Mouse (Mus musculus) intestine, embryonic 14.5 days (tissue): ENCODE data around the gene Prkce. TPM values are rescaled to one million over a fixed set of nuclear protein-coding genes. Genes with fewer than 3 reads are reported as not detected.

Experiments used
- ATAC-seq: fragments of 200-750 bp; cut with Nextera tagmentation; replicated peaks from 2 replicates; pipeline ENCODE4 v1.8.0; 2017; ENCODE audit warnings: low read depth, moderate number of reproducible peaks, moderate TSS enrichment, moderate library complexity; ENCODE audit not compliant: low FRiP score, low TSS enrichment
- DNase-seq: peaks from one replicate; pipeline ENCODE4 v3.0.0-alpha.2; 2018; ENCODE audit warnings: low spot score
- H3K27ac ChIP-seq: fragments of 300-500 bp; sonication (generic); 2 replicates; pipeline ENCODE4 v1.5.1; 2014; ENCODE audit warnings: low read depth, mild to moderate bottlenecking, control low read depth
- H3K27me3 ChIP-seq: fragments of 300-500 bp; sonication (generic); replicated peaks from 2 replicates; pipeline ENCODE4 v1.6.1; 2014; ENCODE audit warnings: low read length, control low read depth; ENCODE audit not compliant: control insufficient read depth, insufficient read depth
- H3K36me3 ChIP-seq: fragments of 300-500 bp; sonication (generic); 2 replicates; pipeline ENCODE4 v1.6.1; 2014; ENCODE audit warnings: low read length, control low read depth; ENCODE audit not compliant: control insufficient read depth, insufficient read depth
- H3K4me1 ChIP-seq: fragments of 300-500 bp; sonication (generic); replicated peaks from 2 replicates; pipeline ENCODE4 v1.6.1; 2014; ENCODE audit warnings: low read length, control low read depth, mixed read lengths; ENCODE audit not compliant: control insufficient read depth, insufficient read depth
- H3K4me2 ChIP-seq: fragments of 300-500 bp; sonication (generic); 2 replicates; pipeline ENCODE4 v1.6.1; 2014; ENCODE audit warnings: low read length
- H3K4me3 ChIP-seq: fragments of 300-500 bp; sonication (generic); 2 replicates; pipeline ENCODE4 v1.5.1; 2014; ENCODE audit warnings: low read depth, low read length, control low read depth, mixed read lengths
- H3K9ac ChIP-seq: fragments of 300-500 bp; sonication (generic); 2 replicates; pipeline ENCODE4 v1.6.1; 2014; ENCODE audit warnings: mild to moderate bottlenecking, low read length
- H3K9me3 ChIP-seq: fragments of 300-500 bp; sonication (generic); 2 replicates; pipeline ENCODE4 v1.6.1; 2016; ENCODE audit warnings: low read length, control low read depth; ENCODE audit not compliant: control insufficient read depth
- WGBS: fragments of 180-500 bp; shearing (Covaris S2); extraction: QIAGEN DNeasy Blood & Tissue Kit; methylation state at CpG from one replicate; pipeline ENCODE4 v1.1.7; 2014; 5-methylcytosine and 5-hydroxymethylcytosine counted together
- polyA plus RNA-seq: library from polyadenylated mRNA; unstranded; fragments of >200 nt; fragmentation: Nextera tagmentation; extraction: Ambion mirVana; gene quantifications from 2 replicates; pipeline ENCODE4 v1.2.1, GENCODE M21; 2014

Gene Prkce
- polyA plus RNA-seq, 1 experiment from 2014 or later = 7.5 TPM

GRCm38 (mm10) chr17:86663471-86663870 is 495.9 kb downstream of the Prkce start:
- no peak for ATAC-seq
- Histone ChIP-seq H3K27me3 (no peaks in the 10 kb centered on the region), H3K4me2 (no peak overlapping the region), H3K36me3 (no peaks in the 10 kb centered on the region), H3K9ac (no peak overlapping the region), H3K4me1 (no peaks in the 10 kb centered on the region), H3K9me3 (no peaks in the 10 kb centered on the region), H3K4me3 (no peak overlapping the region), H3K27ac (no peak overlapping the region)
- DNase-seq = no peak
- WGBS = 81% methylated on average over 4 of the region's 4 CpGs

GRCm38 (mm10) chr17:86667836-86668600 is 500.4 kb downstream of the Prkce start:
- no peak for ATAC-seq
- Histone ChIP-seq H3K9me3 (no peaks in the 10 kb centered on the region), H3K4me1 (no peaks in the 10 kb centered on the region; the same call in 1 of the 2 replicates), H3K27ac (no peak overlapping the region), H3K4me3 (no peak overlapping the region), H3K9ac (no peak overlapping the region), H3K27me3 (no peaks in the 10 kb centered on the region), H3K4me2 (no peak overlapping the region), H3K36me3 (no peaks in the 10 kb centered on the region)
- 84% methylated on average over 8 of the region's 8 CpGs for WGBS
- no peak for DNase-seq

- no peaks in the 10 kb centered on the region for H3K27me3 ChIP-seq
- H3K4me3 ChIP-seq = no peak overlapping the region
- no peak overlapping the region for H3K27ac ChIP-seq
- no peak overlapping the region for H3K9ac ChIP-seq
- H3K36me3 ChIP-seq = no peaks in the 10 kb centered on the region
- H3K4me2 ChIP-seq = no peak overlapping the region
- WGBS = 84% methylated on average over 13 of the region's 13 CpGs
- no peaks in the 10 kb centered on the region; the same call in 1 of the 2 replicates for H3K4me1 ChIP-seq
- no peaks in the 10 kb centered on the region for H3K9me3 ChIP-seq
- ATAC-seq = no peak
- no peak for DNase-seq
These were observed 502.2 kb downstream of the Prkce start for GRCm38 (mm10) chr17:86669641-86670373.

- ATAC-seq (no peak), DNase-seq (no peak)
- H3K4me3 ChIP-seq = no peak overlapping the region
- no peaks in the 10 kb centered on the region for H3K36me3 ChIP-seq
- H3K9ac ChIP-seq = no peak overlapping the region
- no peak overlapping the region for H3K27ac ChIP-seq
- 25% methylated on average over 7 of the region's 7 CpGs for WGBS
- no peak overlapping the region; the same call in 1 of the 2 replicates for H3K4me2 ChIP-seq
- H3K9me3 ChIP-seq = no peaks in the 10 kb centered on the region
- no peaks in the 10 kb centered on the region for H3K27me3 ChIP-seq
- no peaks in the 10 kb centered on the region; the same call in 1 of the 2 replicates for H3K4me1 ChIP-seq
These were observed 503.1 kb downstream of the Prkce start for GRCm38 (mm10) chr17:86670731-86671130.

- no peak overlapping the region for H3K4me3 ChIP-seq
- no peaks in the 10 kb centered on the region for H3K27me3 ChIP-seq
- ATAC-seq = no peak
- H3K9me3 ChIP-seq = no peaks in the 10 kb centered on the region
- H3K4me1 ChIP-seq = no peaks in the 10 kb centered on the region; the same call in 1 of the 2 replicates
- no peak overlapping the region for H3K27ac ChIP-seq
- H3K9ac ChIP-seq = no peak overlapping the region
- no peaks in the 10 kb centered on the region for H3K36me3 ChIP-seq
- 77% methylated on average over 2 of the region's 2 CpGs for WGBS
- H3K4me2 ChIP-seq = no peak overlapping the region
- DNase-seq = no peak
These were observed 507.4 kb downstream of the Prkce start for GRCm38 (mm10) chr17:86674971-86675370.

GRCm38 (mm10) chr17:86676336-86676735 is 508.8 kb downstream of the Prkce start:
- H3K4me2 ChIP-seq = no peak overlapping the region
- no peak overlapping the region for H3K27ac ChIP-seq
- H3K9ac ChIP-seq = no peak overlapping the region
- no peaks in the 10 kb centered on the region for H3K36me3 ChIP-seq
- no peaks in the 10 kb centered on the region for H3K4me1 ChIP-seq
- DNase-seq = no peak
- 51% methylated on average over 5 of the region's 5 CpGs for WGBS
- no peak for ATAC-seq
- H3K4me3 ChIP-seq = no peak overlapping the region
- H3K9me3 ChIP-seq = no peaks in the 10 kb centered on the region
- no peaks in the 10 kb centered on the region for H3K27me3 ChIP-seq

- no peak overlapping the region for H3K9ac ChIP-seq
These were observed 509.3 kb downstream of the Prkce start for GRCm38 (mm10) chr17:86676909-86677308.

GRCm38 (mm10) chr17:86685263-86685662 is 517.7 kb downstream of the Prkce start:
- Histone ChIP-seq H3K27ac (no peak overlapping the region), H3K4me3 (no peak overlapping the region), H3K4me1 (no peaks in the 10 kb centered on the region), H3K36me3 (no peaks in the 10 kb centered on the region), H3K27me3 (no peaks in the 10 kb centered on the region), H3K9ac (no peak overlapping the region), H3K9me3 (no peaks in the 10 kb centered on the region), H3K4me2 (no peak overlapping the region)
- no peak for ATAC-seq
- 88% methylated on average over 4 of the region's 4 CpGs for WGBS
- DNase-seq = no peak

More at GRCm38 (mm10) chr17:86676909-86677308, 509.3 kb downstream of the Prkce start:
- H3K9me3 ChIP-seq = no peaks in the 10 kb centered on the region
- H3K4me3 ChIP-seq = no peak overlapping the region
- no peak overlapping the region for H3K27ac ChIP-seq
- ATAC-seq (no peak), DNase-seq (no peak)
- WGBS = 68% methylated on average over 4 of the region's 4 CpGs
- H3K27me3 ChIP-seq = no peaks in the 10 kb centered on the region
- H3K4me2 ChIP-seq = no peak overlapping the region
- H3K4me1 ChIP-seq = no peaks in the 10 kb centered on the region
- no peaks in the 10 kb centered on the region for H3K36me3 ChIP-seq
